Mouse (Mus musculus): ENCODE results near the gene Ip6k1. TPM values are rescaled to one million over a fixed set of nuclear protein-coding genes. Genes with fewer than 3 reads are reported as not detected.

Ip6k1 gene
- polyA plus RNA-seq, 1 experiment from 2014 or later, result 107 TPM

GRCm38 (mm10) chr9:108069529-108069928, 67.2 kb downstream of the Ip6k1 start:
- 88% methylated on average over 7 of the region's 7 CpGs for WGBS
- no peak overlapping the region for H3K27ac ChIP-seq
- H3K27me3 ChIP-seq, result no peaks in the 10 kb centered on the region
- no peak overlapping the region for H3K9ac ChIP-seq (replicated peaks)
- peaks cover 8% of the 10 kb centered on the region; the same call in 1 of the 2 replicates for H3K4me1 ChIP-seq (replicated peaks)
- peaks cover 44% of the 10 kb centered on the region for H3K36me3 ChIP-seq
- no peaks in the 10 kb centered on the region for H3K9me3 ChIP-seq
- no peak for ATAC-seq
- H3K4me3 ChIP-seq (replicated peaks), result no peak overlapping the region
- no peak overlapping the region for H3K4me2 ChIP-seq (replicated peaks)

- peaks cover 28% of the 10 kb centered on the region for H3K36me3 ChIP-seq
- peaks cover 8% of the 10 kb centered on the region; the same call in 1 of the 2 replicates for H3K4me1 ChIP-seq (replicated peaks)
- H3K4me3 ChIP-seq (replicated peaks), result no peak overlapping the region
- no peaks in the 10 kb centered on the region for H3K27me3 ChIP-seq
- ATAC-seq, result no peak
- no peak overlapping the region for H3K4me2 ChIP-seq (replicated peaks)
- no peak overlapping the region for H3K9ac ChIP-seq (replicated peaks)
- H3K9me3 ChIP-seq, result no peaks in the 10 kb centered on the region
- WGBS, result 90% methylated on average over 4 of the region's 4 CpGs
- H3K27ac ChIP-seq, result no peak overlapping the region
Observed at GRCm38 (mm10) chr9:108071801-108072200, 69.5 kb downstream of the Ip6k1 start.

GRCm38 (mm10) chr9:108072481-108072924, 70.2 kb downstream of the Ip6k1 start:
- no peak overlapping the region for H3K4me3 ChIP-seq (replicated peaks)
- H3K4me1 ChIP-seq (replicated peaks), result peaks cover 8% of the 10 kb centered on the region; the same call in 1 of the 2 replicates
- 62% methylated on average over 9 of the region's 9 CpGs for WGBS
- H3K4me2 ChIP-seq (replicated peaks), result no peak overlapping the region
- H3K27ac ChIP-seq, result no peak overlapping the region
- no peak for ATAC-seq
- H3K36me3 ChIP-seq, result peaks cover 27% of the 10 kb centered on the region
- H3K9ac ChIP-seq (replicated peaks), result 0 out of 2 replicates have a peak overlapping the region, but pooled peaks have one; percentile 14
- no peaks in the 10 kb centered on the region for H3K9me3 ChIP-seq
- H3K27me3 ChIP-seq, result no peaks in the 10 kb centered on the region

- H3K9me3 ChIP-seq, result no peaks in the 10 kb centered on the region
- H3K4me2 ChIP-seq (replicated peaks), result no peak overlapping the region
- peaks cover 13% of the 10 kb centered on the region for H3K4me1 ChIP-seq (replicated peaks)
- H3K27ac ChIP-seq, result no peak overlapping the region
- 59% methylated on average over 7 of the region's 7 CpGs for WGBS
- H3K36me3 ChIP-seq, result peaks cover 27% of the 10 kb centered on the region
- H3K27me3 ChIP-seq, result no peaks in the 10 kb centered on the region
- no peak for ATAC-seq
- H3K4me3 ChIP-seq (replicated peaks), result no peak overlapping the region
- H3K9ac ChIP-seq (replicated peaks), result 0 out of 2 replicates have a peak overlapping the region, but pooled peaks have one; percentile 0
Observed at GRCm38 (mm10) chr9:108073141-108073930, 71.0 kb downstream of the Ip6k1 start.

GRCm38 (mm10) chr9:108080168-108080567, 77.9 kb downstream of the Ip6k1 start, which contains the start of gene Mst1:
Mst1 (plus strand) TSS chr9:108080436.
- Histone ChIP-seq H3K4me2 (replicated peaks) (peak within 1 kb of the TSS; percentile 95), H3K9ac (replicated peaks) (peak within 1 kb of the TSS; percentile 99), H3K9me3 (no peaks in the 10 kb centered on the region), H3K4me3 (replicated peaks) (peak within 1 kb of the TSS; percentile 91), H3K27ac (no peak within 1 kb of the TSS; the same call in 1 of the 2 replicates), H3K36me3 (peaks cover 16% of the 10 kb centered on the region), H3K4me1 (replicated peaks) (peaks cover 25% of the 10 kb centered on the region), H3K27me3 (peaks cover 43% of the 10 kb centered on the region)
- ATAC-seq, result no peak
- WGBS, result 76% methylated on average over 5 of the region's 5 CpGs

GRCm38 (mm10) chr9:108082549-108082948, 80.2 kb downstream of the Ip6k1 start:
- Histone ChIP-seq H3K36me3 (peaks cover 40% of the 10 kb centered on the region), H3K27me3 (peaks cover 43% of the 10 kb centered on the region), H3K4me3 (replicated peaks) (0 out of 2 replicates have a peak overlapping the region, but pooled peaks have one; percentile 3), H3K9me3 (no peaks in the 10 kb centered on the region), H3K4me1 (replicated peaks) (peaks cover 25% of the 10 kb centered on the region), H3K27ac (no peak overlapping the region), H3K4me2 (replicated peaks) (0 out of 2 replicates have a peak overlapping the region, but pooled peaks have one; percentile 10), H3K9ac (replicated peaks) (peak overlapping the region; percentile 14; the same call in 1 of the 2 replicates)
- no peak for ATAC-seq
- WGBS, result 9% methylated on average over 19 of the region's 19 CpGs

- H3K27ac ChIP-seq, result no peak within 1 kb of the TSS
- no peak for ATAC-seq
- H3K9me3 ChIP-seq, result no peaks in the 10 kb centered on the region
- 0 out of 2 replicates have a peak within 1 kb of the TSS, but pooled peaks have one; percentile 10 for H3K4me2 ChIP-seq (replicated peaks)
- H3K4me1 ChIP-seq (replicated peaks), result peaks cover 21% of the 10 kb centered on the region
- H3K9ac ChIP-seq (replicated peaks), result peak within 1 kb of the TSS; percentile 14; the same call in 1 of the 2 replicates
- WGBS, result 32% methylated on average over 12 of the region's 12 CpGs
- peaks cover 45% of the 10 kb centered on the region for H3K36me3 ChIP-seq
- 0 out of 2 replicates have a peak within 1 kb of the TSS, but pooled peaks have one; percentile 3 for H3K4me3 ChIP-seq (replicated peaks)
- peaks cover 43% of the 10 kb centered on the region for H3K27me3 ChIP-seq
Observed at GRCm38 (mm10) chr9:108082988-108083431, 80.7 kb downstream of the Ip6k1 start, which contains the start of gene Rnf123. Rnf123 (minus strand) TSS chr9:108083346.

- 84% methylated on average over 6 of the region's 6 CpGs for WGBS
- H3K9me3 ChIP-seq, result no peaks in the 10 kb centered on the region
- H3K27me3 ChIP-seq, result peaks cover 43% of the 10 kb centered on the region
- no peak for ATAC-seq
- no peak overlapping the region for H3K4me3 ChIP-seq (replicated peaks)
- peaks cover 15% of the 10 kb centered on the region for H3K4me1 ChIP-seq (replicated peaks)
- H3K27ac ChIP-seq, result no peak overlapping the region
- no peak overlapping the region for H3K9ac ChIP-seq (replicated peaks)
- H3K4me2 ChIP-seq (replicated peaks), result no peak overlapping the region
- H3K36me3 ChIP-seq, result peaks cover 50% of the 10 kb centered on the region
Observed at GRCm38 (mm10) chr9:108083561-108083960, 81.3 kb downstream of the Ip6k1 start.

- H3K4me3 ChIP-seq (replicated peaks), result no peak overlapping the region
- ATAC-seq, result no peak
- H3K36me3 ChIP-seq, result peaks cover 67% of the 10 kb centered on the region
- no peak overlapping the region for H3K27ac ChIP-seq
- H3K4me1 ChIP-seq (replicated peaks), result peaks cover 6% of the 10 kb centered on the region; the same call in 1 of the 2 replicates
- WGBS, result 95% methylated on average over 4 of the region's 4 CpGs
- no peak overlapping the region for H3K4me2 ChIP-seq (replicated peaks)
- H3K27me3 ChIP-seq, result peaks cover 43% of the 10 kb centered on the region
- H3K9ac ChIP-seq (replicated peaks), result no peak overlapping the region
- no peaks in the 10 kb centered on the region for H3K9me3 ChIP-seq
Observed at GRCm38 (mm10) chr9:108085261-108085660, 83.0 kb downstream of the Ip6k1 start.

GRCm38 (mm10) chr9:108090611-108091120, 88.4 kb downstream of the Ip6k1 start:
- Histone ChIP-seq H3K9me3 (no peaks in the 10 kb centered on the region), H3K4me2 (replicated peaks) (no peak overlapping the region), H3K4me3 (replicated peaks) (no peak overlapping the region), H3K36me3 (peaks cover 73% of the 10 kb centered on the region), H3K27me3 (no peaks in the 10 kb centered on the region), H3K9ac (replicated peaks) (no peak overlapping the region), H3K4me1 (replicated peaks) (peaks cover 22% of the 10 kb centered on the region), H3K27ac (no peak overlapping the region)
- no peak for ATAC-seq
- 95% methylated on average over 7 of the region's 7 CpGs for WGBS

GRCm38 (mm10) chr9:108093586-108093985, 91.3 kb downstream of the Ip6k1 start:
- no peak overlapping the region for H3K27ac ChIP-seq
- peaks cover 44% of the 10 kb centered on the region for H3K36me3 ChIP-seq
- peak overlapping the region; percentile 70 for H3K9ac ChIP-seq (replicated peaks)
- peaks cover 27% of the 10 kb centered on the region for H3K4me1 ChIP-seq (replicated peaks)
- no peaks in the 10 kb centered on the region for H3K27me3 ChIP-seq
- H3K4me3 ChIP-seq (replicated peaks), result peak overlapping the region; percentile 59
- WGBS, result 76% methylated on average over 10 of the region's 10 CpGs
- no peaks in the 10 kb centered on the region for H3K9me3 ChIP-seq
- 0 out of 2 replicates have a peak, but pooled peaks have one; percentile 1 for ATAC-seq
- H3K4me2 ChIP-seq (replicated peaks), result peak overlapping the region; percentile 93
